Mouse (Mus musculus): Measurements from ENCODE around the gene Reg3a. TPM values are rescaled to one million over a fixed set of nuclear protein-coding genes. Genes with fewer than 3 reads are reported as not detected.
"Not testable (repeated sequence)": the region's sequence is repeated elsewhere in the genome, so short reads cannot be mapped to it uniquely, and the experiment has no call there.

Reg3a gene
- polyA plus RNA-seq (2015; fragmentation: Nextera tagmentation; extraction: Ambion mirVana), result not detected in 2 replicates

- Histone ChIP-seq H3K9ac (ENCODE audit: low read length) (no peak within 1 kb of the TSS), H3K27ac (ENCODE audit: low read length) (no peak within 1 kb of the TSS), H3K27me3 (ENCODE audit: control insufficient read depth, insufficient read depth, low read depth, low read length) (no peaks in the 10 kb centered on the region), H3K4me3 (ENCODE audit: low read length) (no peak within 1 kb of the TSS), H3K9me3 (ENCODE audit: control insufficient read depth, low read length) (no peaks in the 10 kb centered on the region), H3K4me2 (ENCODE audit: low read depth, low read length) (no peak within 1 kb of the TSS), H3K36me3 (ENCODE audit: control insufficient read depth, insufficient read depth, low read length) (no peaks in the 10 kb centered on the region), H3K4me1 (replicated peaks; ENCODE audit: control insufficient read depth, insufficient read depth, low read length) (no peaks in the 10 kb centered on the region)
- ATAC-seq (ENCODE audit: low read depth), result no peak
Observed at GRCm38 (mm10) chr6:78380409-78380808, at the start of gene Reg3a. Gene Reg3a (plus strand): TSS chr6:78380709.

GRCm38 (mm10) chr6:78331919-78332569, 48.5 kb upstream of the Reg3a start:
- no peaks in the 10 kb centered on the region for H3K36me3 ChIP-seq (ENCODE audit: control insufficient read depth, insufficient read depth, low read length)

GRCm38 (mm10) chr6:78340296-78340695, 40.2 kb upstream of the Reg3a start:
- Histone ChIP-seq H3K4me2 (ENCODE audit: low read depth, low read length) (no peak overlapping the region), H3K27ac (ENCODE audit: low read length) (no peak overlapping the region), H3K9ac (ENCODE audit: low read length) (no peak overlapping the region), H3K36me3 (ENCODE audit: control insufficient read depth, insufficient read depth, low read length) (no peaks in the 10 kb centered on the region), H3K9me3 (ENCODE audit: control insufficient read depth, low read length) (no peaks in the 10 kb centered on the region), H3K4me3 (ENCODE audit: low read length) (no peak overlapping the region), H3K4me1 (replicated peaks; ENCODE audit: control insufficient read depth, insufficient read depth, low read length) (no peaks in the 10 kb centered on the region), H3K27me3 (ENCODE audit: control insufficient read depth, insufficient read depth, low read depth, low read length) (no peaks in the 10 kb centered on the region)
- ATAC-seq (ENCODE audit: low read depth), result no peak

More at GRCm38 (mm10) chr6:78331919-78332569, 48.5 kb upstream of the Reg3a start:
- H3K27me3 ChIP-seq (ENCODE audit: control insufficient read depth, insufficient read depth, low read depth, low read length), result no peaks in the 10 kb centered on the region
- no peak for ATAC-seq (ENCODE audit: low read depth)
- H3K4me3 ChIP-seq (ENCODE audit: low read length), result no peak overlapping the region
- no peak overlapping the region for H3K9ac ChIP-seq (ENCODE audit: low read length)
- 29% methylated on average over 7 of the region's 7 CpGs for WGBS
- no peak overlapping the region for H3K4me2 ChIP-seq (ENCODE audit: low read depth, low read length)
- H3K9me3 ChIP-seq (ENCODE audit: control insufficient read depth, low read length), result no peaks in the 10 kb centered on the region
- H3K4me1 ChIP-seq (replicated peaks; ENCODE audit: control insufficient read depth, insufficient read depth, low read length), result no peaks in the 10 kb centered on the region
- no peak overlapping the region for H3K27ac ChIP-seq (ENCODE audit: low read length)

GRCm38 (mm10) chr6:78341689-78342088, 38.8 kb upstream of the Reg3a start:
- H3K9me3 ChIP-seq (ENCODE audit: control insufficient read depth, low read length), result no peaks in the 10 kb centered on the region
- H3K4me3 ChIP-seq (ENCODE audit: low read length), result no peak overlapping the region
- H3K27ac ChIP-seq (ENCODE audit: low read length), result no peak overlapping the region
- H3K4me1 ChIP-seq (replicated peaks; ENCODE audit: control insufficient read depth, insufficient read depth, low read length), result no peaks in the 10 kb centered on the region
- H3K9ac ChIP-seq (ENCODE audit: low read length), result no peak overlapping the region
- no peaks in the 10 kb centered on the region for H3K27me3 ChIP-seq (ENCODE audit: control insufficient read depth, insufficient read depth, low read depth, low read length)
- no peak for ATAC-seq (ENCODE audit: low read depth)
- H3K36me3 ChIP-seq (ENCODE audit: control insufficient read depth, insufficient read depth, low read length), result no peaks in the 10 kb centered on the region
- WGBS, result 79% methylated on average over 2 of the region's 2 CpGs
- no peak overlapping the region for H3K4me2 ChIP-seq (ENCODE audit: low read depth, low read length)

- no peak overlapping the region for H3K27ac ChIP-seq (ENCODE audit: low read length)
- no peak overlapping the region for H3K9ac ChIP-seq (ENCODE audit: low read length)
- no peak overlapping the region for H3K4me3 ChIP-seq (ENCODE audit: low read length)
- 46% methylated on average over 2 of the region's 2 CpGs for WGBS
- ATAC-seq (ENCODE audit: low read depth), result no peak
- no peaks in the 10 kb centered on the region for H3K9me3 ChIP-seq (ENCODE audit: control insufficient read depth, low read length)
- no peaks in the 10 kb centered on the region for H3K4me1 ChIP-seq (replicated peaks; ENCODE audit: control insufficient read depth, insufficient read depth, low read length)
- H3K36me3 ChIP-seq (ENCODE audit: control insufficient read depth, insufficient read depth, low read length), result no peaks in the 10 kb centered on the region
- no peak overlapping the region for H3K4me2 ChIP-seq (ENCODE audit: low read depth, low read length)
- no peaks in the 10 kb centered on the region for H3K27me3 ChIP-seq (ENCODE audit: control insufficient read depth, insufficient read depth, low read depth, low read length)
Observed at GRCm38 (mm10) chr6:78361971-78362563, 18.4 kb upstream of the Reg3a start.

- Histone ChIP-seq H3K27me3 (ENCODE audit: control insufficient read depth, insufficient read depth, low read depth, low read length) (no peaks in the 10 kb centered on the region), H3K4me1 (replicated peaks; ENCODE audit: control insufficient read depth, insufficient read depth, low read length) (no peaks in the 10 kb centered on the region), H3K4me2 (ENCODE audit: low read depth, low read length) (no peak within 1 kb of the TSS), H3K9me3 (ENCODE audit: control insufficient read depth, low read length) (no peaks in the 10 kb centered on the region), H3K27ac (ENCODE audit: low read length) (no peak within 1 kb of the TSS), H3K4me3 (ENCODE audit: low read length) (no peak within 1 kb of the TSS), H3K9ac (ENCODE audit: low read length) (no peak within 1 kb of the TSS), H3K36me3 (ENCODE audit: control insufficient read depth, insufficient read depth, low read length) (no peaks in the 10 kb centered on the region)
- no peak for ATAC-seq (ENCODE audit: low read depth)
- WGBS, result 67% methylated on average over 2 of the region's 2 CpGs
Observed at GRCm38 (mm10) chr6:78370357-78370756, 10.2 kb upstream of the Reg3a start, which contains the start of gene Reg3b. Gene Reg3b (plus strand): TSS chr6:78370657.

GRCm38 (mm10) chr6:78378765-78379164, 1.7 kb upstream of the Reg3a start, which contains the start of gene Reg3d:
Gene Reg3d (minus strand): TSS chr6:78378865.
- no peaks in the 10 kb centered on the region for H3K9me3 ChIP-seq (ENCODE audit: control insufficient read depth, low read length)
- 62% methylated on average over 2 of the region's 2 CpGs for WGBS
- H3K36me3 ChIP-seq (ENCODE audit: control insufficient read depth, insufficient read depth, low read length), result no peaks in the 10 kb centered on the region
- no peak within 1 kb of the TSS for H3K27ac ChIP-seq (ENCODE audit: low read length)
- H3K4me2 ChIP-seq (ENCODE audit: low read depth, low read length), result no peak within 1 kb of the TSS
- ATAC-seq (ENCODE audit: low read depth), result no peak
- no peak within 1 kb of the TSS for H3K9ac ChIP-seq (ENCODE audit: low read length)
- no peaks in the 10 kb centered on the region for H3K27me3 ChIP-seq (ENCODE audit: control insufficient read depth, insufficient read depth, low read depth, low read length)
- no peaks in the 10 kb centered on the region for H3K4me1 ChIP-seq (replicated peaks; ENCODE audit: control insufficient read depth, insufficient read depth, low read length)
- no peak within 1 kb of the TSS for H3K4me3 ChIP-seq (ENCODE audit: low read length)

DNA sequence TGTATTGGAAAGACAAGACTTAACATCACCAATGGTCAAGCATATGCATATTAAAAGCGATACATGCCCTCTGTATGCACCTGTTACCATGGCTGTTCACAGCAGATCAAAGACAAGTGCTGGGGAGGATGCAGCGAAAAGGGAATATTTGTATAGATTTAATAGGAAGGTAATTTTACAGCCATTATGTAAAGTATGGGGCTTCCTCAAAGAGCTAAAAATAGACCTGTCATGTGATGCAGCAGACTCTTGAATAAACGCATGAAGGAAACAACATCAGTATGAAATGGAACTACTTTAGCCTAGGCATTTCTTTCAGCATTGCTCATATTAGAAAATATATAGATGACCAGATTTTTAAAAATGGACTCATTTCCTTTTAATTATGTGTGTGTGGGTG, 5.1 kb downstream of the Reg3a start:
- Histone ChIP-seq H3K4me3 (ENCODE audit: low read length) (no peak overlapping the region), H3K9me3 (ENCODE audit: control insufficient read depth, low read length) (no peaks in the 10 kb centered on the region), H3K4me2 (ENCODE audit: low read depth, low read length) (no peak overlapping the region), H3K27ac (ENCODE audit: low read length) (no peak overlapping the region), H3K9ac (ENCODE audit: low read length) (no peak overlapping the region), H3K4me1 (replicated peaks; ENCODE audit: control insufficient read depth, insufficient read depth, low read length) (no peaks in the 10 kb centered on the region), H3K36me3 (ENCODE audit: control insufficient read depth, insufficient read depth, low read length) (no peaks in the 10 kb centered on the region), H3K27me3 (ENCODE audit: control insufficient read depth, insufficient read depth, low read depth, low read length) (no peaks in the 10 kb centered on the region)
- ATAC-seq (ENCODE audit: low read depth), result no peak
- WGBS, result 75% methylated on average over 3 of the region's 3 CpGs

- H3K27ac ChIP-seq (ENCODE audit: low read length); H3K36me3 ChIP-seq (ENCODE audit: control insufficient read depth, insufficient read depth, low read length); H3K4me3 ChIP-seq (ENCODE audit: low read length); H3K4me2 ChIP-seq (ENCODE audit: low read depth, low read length); H3K9me3 ChIP-seq (ENCODE audit: control insufficient read depth, low read length); H3K9ac ChIP-seq (ENCODE audit: low read length); ATAC-seq (ENCODE audit: low read depth); H3K27me3 ChIP-seq (ENCODE audit: control insufficient read depth, insufficient read depth, low read depth, low read length); H3K4me1 ChIP-seq (replicated peaks; ENCODE audit: control insufficient read depth, insufficient read depth, low read length): not testable (repeated sequence)
- 95% methylated on average over 4 of the region's 17 CpGs for WGBS
Observed at GRCm38 (mm10) chr6:78395323-78395722, 14.8 kb downstream of the Reg3a start, which contains the start of gene Reg2. Gene Reg2 (plus strand): TSS chr6:78395623.
